Mouse (Mus musculus): Measurements from ENCODE around the gene Gba.

- TF ChIP-seq CTCF (IDR thresholded peaks at IDR 0.05; ENCODE audit: control insufficient read depth, insufficient read depth, insufficient read length), result no peak
- no peak for TF ChIP-seq MYOD1 (IDR thresholded peaks at IDR 0.05; ENCODE audit: control insufficient read depth, insufficient read length, low read depth)
- no peak for TF ChIP-seq USF1 (IDR thresholded peaks at IDR 0.05; ENCODE audit: low read depth)
Observed at GRCm38 (mm10) chr3:89226361-89226760, 23.6 kb downstream of the Gba start.
